Mouse (Mus musculus): Measurements from ENCODE around the gene Pold1.

Gene Pold1

DNA sequence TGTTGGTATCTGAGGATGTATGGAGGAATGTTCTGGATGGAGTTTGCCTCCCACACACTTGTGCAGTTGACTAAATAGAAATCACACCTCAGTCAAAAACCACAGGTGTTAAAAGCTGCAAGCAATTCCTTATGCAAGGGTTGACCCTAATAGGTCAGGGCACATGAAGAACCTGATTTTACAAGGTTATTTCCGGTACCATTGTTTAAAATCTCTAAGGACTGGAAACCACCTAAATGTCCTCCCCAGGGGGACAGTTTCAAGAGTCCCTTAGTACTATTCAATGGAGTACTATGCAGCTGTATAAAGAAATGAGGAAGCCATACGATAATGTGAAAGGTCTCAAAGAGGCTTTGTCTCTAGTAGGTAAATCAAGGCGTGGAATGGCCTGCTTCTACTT is 2.4 kb downstream of the Pold1 start:
- DNase-seq (ENCODE audit: low spot score in 2 of 2), result no peak

- DNase-seq (ENCODE audit: low spot score in 2 of 2), result no peak
Observed at GRCm38 (mm10) chr7:44543071-44543470, 5.6 kb downstream of the Pold1 start.

DNA sequence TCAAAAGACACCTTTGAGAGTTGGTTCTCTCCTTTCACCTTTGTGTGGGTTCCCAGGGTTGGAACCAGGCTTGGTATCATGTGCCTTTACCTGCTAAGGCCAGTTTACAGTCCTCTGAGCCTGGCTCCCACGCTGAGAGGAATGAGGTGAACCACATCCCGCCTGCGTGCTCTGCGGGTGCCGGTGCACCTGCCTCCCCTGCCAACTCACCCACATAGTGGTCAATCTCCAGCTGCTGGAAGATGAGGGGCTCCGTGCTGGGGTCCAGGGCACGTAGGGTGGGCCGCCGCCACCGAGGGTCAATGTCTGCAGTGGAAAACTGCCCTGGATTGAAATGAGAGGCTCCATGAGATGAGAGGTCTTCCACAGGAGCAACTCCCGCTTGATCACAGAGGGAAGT is 6.1 kb downstream of the Pold1 start:
- no peak for DNase-seq (ENCODE audit: low spot score in 2 of 2)

GRCm38 (mm10) chr7:44538756-44539624 is 9.7 kb downstream of the Pold1 start:
- no peak for DNase-seq (ENCODE audit: low spot score in 2 of 2)

GRCm38 (mm10) chr7:44537496-44537895 is 11.2 kb downstream of the Pold1 start:
- DNase-seq (ENCODE audit: low spot score in 2 of 2), result no peak

DNA sequence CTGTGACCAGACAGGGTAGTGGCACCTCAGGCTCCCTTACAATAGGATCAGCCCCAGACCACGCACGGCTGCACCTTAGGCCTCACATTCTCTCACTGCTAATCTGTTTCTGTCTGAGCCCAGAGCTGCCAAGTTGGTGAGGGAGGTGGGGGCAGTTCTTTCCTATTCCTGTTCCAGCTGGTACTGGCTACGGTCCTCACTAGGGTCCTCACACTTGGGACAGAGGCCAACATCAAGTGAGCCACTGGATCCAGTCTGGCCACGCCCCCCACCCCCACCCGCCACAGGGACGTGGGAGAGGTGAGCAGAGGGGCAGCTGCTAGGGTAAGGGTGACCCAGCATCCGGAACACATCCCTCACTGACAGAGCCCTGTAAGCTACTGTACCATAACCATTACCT is 11.6 kb downstream of the Pold1 start:
- no peak for DNase-seq (ENCODE audit: low spot score in 2 of 2)

GRCm38 (mm10) chr7:44536590-44536968 is 12.1 kb downstream of the Pold1 start:
- no peak for DNase-seq (ENCODE audit: low spot score in 2 of 2)

- DNase-seq (ENCODE audit: low spot score in 2 of 2), result no peak
Observed at GRCm38 (mm10) chr7:44535657-44536589, 12.7 kb downstream of the Pold1 start.

GRCm38 (mm10) chr7:44534656-44535441 is 13.8 kb downstream of the Pold1 start:
- no peak for DNase-seq (ENCODE audit: low spot score in 2 of 2)

DNA sequence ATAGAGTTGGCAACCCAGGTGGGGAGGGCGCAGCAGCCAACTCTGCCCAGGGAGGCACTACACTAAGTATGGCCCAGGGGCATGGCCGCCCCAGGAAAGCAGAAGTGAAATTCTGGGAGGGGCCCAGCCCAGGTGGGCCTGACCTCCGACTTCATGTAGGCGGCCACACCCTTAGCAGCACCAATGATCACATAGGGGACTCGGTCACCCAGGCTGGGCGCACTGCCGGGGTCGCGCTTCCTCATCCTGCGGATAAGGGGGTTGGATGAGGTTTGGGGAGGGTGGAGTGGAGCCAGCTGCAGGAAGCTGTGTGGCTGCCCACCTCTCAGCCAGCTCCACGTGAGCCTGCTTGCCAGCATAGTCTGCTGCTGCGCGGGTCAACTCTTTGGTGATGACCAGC is 14.4 kb downstream of the Pold1 start:
- DNase-seq (ENCODE audit: low spot score in 2 of 2), result no peak

- no peak for DNase-seq (ENCODE audit: low spot score in 2 of 2)
Observed at GRCm38 (mm10) chr7:44533746-44534045, 15.0 kb downstream of the Pold1 start.

DNA sequence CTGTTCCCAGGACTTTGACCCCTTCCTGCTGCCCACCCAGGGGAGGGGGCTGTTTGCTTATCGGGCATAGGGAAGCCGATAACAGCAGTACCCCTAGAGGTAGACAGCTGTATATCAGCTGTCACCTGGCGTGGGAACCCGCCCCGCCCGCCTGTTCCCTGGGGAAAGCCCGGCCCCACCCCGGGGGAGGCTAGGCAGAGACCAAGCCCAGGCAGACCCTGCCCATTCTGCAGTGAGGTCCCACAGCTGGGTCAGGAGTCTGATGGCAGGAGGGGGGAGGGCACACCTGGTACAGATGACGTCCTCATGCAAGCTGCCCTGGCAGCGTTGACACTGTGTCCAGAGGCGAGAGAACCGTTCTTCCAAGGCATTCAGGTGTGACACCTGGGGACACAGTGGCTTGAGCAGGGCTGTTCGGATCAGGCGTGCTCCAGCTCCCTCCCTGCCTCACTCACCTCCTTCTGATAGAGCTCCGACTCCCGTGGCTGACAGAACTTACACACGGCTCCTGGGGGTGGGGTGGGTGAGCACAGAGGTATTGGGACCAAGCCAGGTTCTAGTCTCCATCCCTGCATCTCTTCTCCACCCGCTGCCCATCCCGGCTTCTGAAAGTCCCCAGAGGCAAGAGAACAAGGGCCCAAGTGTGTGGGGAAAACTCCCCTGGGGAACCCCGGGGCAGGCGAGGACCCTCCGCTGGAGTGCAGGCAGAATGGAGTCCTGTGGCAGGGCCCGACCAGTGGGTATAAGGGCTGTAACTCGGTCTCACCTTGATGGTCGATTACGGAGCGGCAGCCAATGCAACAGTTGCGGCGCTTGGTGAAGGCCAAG is 15.5 kb downstream of the Pold1 start:
- DNase-seq (ENCODE audit: low spot score in 2 of 2), result no peak

DNA sequence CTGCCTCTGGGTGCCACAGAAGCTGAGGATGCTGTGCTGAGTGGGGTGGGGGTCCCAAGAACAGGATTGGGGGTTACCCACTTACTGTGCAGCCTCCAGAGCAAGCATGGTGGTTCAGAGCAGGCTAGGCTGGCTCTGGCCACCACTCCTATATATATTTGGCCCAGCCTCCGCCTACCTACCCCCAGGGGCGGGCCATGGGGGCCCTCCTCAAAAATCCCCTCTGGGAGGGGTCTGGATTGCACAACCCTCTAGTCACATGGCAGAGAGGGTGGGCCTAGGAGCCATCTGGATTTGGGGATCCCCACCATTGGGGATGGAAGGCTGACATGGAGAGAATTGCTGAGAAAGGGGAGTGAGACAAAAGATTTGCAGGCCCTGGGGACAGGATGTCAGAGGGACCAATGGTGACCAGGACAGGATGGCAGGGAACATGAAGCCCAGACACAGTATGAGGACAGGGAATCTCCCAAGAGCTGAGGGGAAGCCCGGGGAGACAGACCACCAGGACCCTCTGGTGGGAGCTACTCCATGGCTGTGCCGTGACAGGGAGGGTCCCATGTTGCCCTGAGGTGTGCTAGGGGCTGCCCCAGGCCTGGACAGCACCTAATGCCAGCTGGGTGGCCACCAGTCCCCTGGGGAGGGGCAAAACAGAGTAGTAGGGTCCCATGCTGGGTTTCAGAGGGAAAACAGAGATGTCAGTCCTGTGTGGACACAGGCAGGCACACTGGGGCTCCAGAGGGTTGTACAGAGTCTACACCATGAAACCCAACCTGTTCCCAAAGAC is 16.5 kb downstream of the Pold1 start, which contains the start of gene Spib:
Spib (minus strand) TSS at position 126 of the 787 bp plus-strand sequence.
- no peak for DNase-seq (ENCODE audit: low spot score in 2 of 2)

DNA sequence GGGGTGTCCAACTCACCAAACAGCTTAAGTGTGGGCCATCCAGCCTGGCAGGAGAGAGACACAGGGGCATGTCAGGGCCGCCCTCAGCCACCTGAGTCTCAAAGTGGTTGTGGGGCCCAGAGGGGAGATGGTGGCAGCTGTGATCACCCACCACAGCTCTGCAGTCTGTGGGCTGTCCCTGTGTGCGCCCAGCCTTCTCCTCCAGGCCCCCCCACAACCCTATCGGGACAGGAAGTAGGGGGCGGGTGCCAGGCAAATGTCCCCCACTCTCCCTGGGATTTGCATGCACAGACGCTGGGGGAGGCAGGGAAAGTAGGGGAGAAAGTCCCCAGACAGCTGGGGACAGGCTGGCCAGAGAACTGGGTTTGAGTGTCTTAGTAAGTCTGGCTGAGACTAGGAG is 17.4 kb downstream of the Pold1 start:
- DNase-seq (ENCODE audit: low spot score in 2 of 2), result no peak

DNA sequence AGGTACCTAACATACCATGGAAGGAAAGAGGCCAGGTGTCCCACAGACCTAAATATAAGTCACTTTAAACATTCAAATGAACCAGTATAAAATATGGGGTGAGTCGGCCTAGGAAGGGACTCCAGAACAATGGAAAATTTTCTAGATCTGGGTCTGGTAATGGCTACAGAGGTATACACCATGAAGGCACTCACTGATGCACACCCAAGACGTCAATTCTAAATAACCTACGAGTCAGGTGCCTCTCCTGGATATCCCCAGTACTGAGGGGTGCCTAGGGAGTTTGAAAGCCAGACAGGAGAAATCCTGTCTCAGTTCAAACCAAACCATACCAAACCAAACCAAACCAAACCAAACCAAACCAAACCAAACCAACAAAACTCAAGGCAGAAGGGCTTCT is 18.1 kb downstream of the Pold1 start:
- no peak for DNase-seq (ENCODE audit: low spot score in 2 of 2)

- no peak for DNase-seq (ENCODE audit: low spot score in 2 of 2)
Observed at GRCm38 (mm10) chr7:44529518-44529917, 19.1 kb downstream of the Pold1 start.

DNA sequence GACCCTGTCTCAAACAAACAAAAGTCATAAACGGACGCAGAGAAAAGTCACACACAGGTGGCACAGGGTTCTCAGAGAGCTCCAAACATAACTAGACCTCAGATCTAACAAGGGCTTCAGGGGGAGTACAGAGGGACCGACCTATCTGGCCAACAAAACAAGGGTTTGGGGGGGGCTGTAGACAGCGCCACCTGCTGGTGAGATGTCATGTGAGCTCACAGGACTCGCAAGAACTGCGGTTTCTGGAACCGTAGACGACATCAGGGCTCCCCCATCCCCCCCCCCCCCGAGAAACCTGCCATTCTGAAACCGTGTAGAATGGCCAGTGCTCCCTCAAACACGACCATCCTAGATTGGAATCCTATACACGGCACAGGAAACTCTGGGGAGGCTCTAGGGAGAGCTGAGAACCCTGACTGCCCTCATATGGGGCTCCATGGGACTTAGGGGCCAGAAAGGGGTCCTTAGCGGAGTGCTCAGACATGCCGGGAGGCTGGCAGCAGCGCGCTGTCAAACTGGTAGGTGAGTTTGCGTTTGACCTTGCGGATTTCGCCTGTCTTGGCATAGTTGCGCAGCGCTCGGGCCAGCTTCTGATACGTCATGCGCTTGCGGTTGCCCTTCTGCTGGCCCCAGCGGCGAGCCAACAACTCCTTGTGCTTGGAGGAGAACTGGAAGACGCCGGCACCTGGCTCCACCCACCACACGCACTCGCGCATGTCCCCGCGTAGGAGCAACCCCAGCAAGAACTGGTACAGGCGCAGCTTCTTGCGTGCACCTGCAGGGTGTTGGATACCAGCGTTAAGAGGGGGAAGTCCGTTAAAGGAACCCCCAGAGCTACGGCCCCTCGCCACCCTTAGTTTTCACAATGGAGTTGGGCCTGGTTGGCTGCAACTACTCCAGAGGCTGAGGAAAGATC is 20.9 kb downstream of the Pold1 start:
- peak in 1 of 2 experiments; percentile 60 for DNase-seq (ENCODE audit: low spot score in 2 of 2)

DNA sequence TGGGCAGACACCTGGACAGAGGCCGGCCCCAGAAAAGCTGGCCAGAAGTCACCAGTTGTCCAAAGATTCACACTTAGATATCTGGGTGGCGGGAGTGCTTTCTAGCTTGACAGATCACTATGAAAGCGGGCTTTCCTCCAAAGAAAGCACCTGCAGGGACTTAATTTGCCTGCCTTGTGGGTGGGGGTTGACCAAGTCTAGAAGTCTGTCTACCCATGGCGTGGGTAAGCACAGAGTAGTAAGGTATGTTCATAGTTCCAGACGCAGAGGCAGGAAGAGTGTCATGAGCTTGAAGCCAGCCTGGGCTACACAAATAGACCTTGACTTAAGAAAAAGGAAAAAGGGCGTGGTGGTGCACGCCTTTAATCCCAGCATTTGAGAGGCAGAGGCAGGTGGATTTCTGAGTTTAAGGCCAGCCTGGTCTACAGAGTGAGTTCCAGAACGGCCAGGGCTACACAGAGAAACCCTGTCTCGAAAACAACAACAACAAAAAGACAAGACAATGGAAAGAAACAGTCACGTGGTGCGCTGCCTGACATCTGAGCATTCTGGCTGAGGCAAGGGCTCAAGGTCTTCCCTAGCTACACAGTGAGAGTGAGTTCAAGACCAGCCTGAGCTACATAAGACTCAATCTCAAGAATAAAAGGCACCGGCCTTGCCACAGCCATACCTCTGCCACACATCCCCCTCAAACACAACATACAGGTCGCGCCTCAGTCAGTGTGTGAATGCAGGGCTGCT is 22.1 kb downstream of the Pold1 start:
- no peak for DNase-seq (ENCODE audit: low spot score in 2 of 2)

Data from frontal cortex, postnatal 14 days (tissue).